Mouse (Mus musculus) hindbrain, embryonic 16.5 days (tissue): Measurements from ENCODE around the gene Twsg1. TPM values are rescaled to one million over a fixed set of nuclear protein-coding genes. Genes with fewer than 3 reads are reported as not detected.
"Not testable (repeated sequence)": the region's sequence is repeated elsewhere in the genome, so short reads cannot be mapped to it uniquely, and the experiment has no call there.

ENCODE experiments used
- ATAC-seq: fragments of 200-750 bp; cut with Nextera tagmentation; 2 replicates; pipeline ENCODE4 v1.8.0; 2017; ENCODE audit warnings: moderate TSS enrichment, moderate library complexity
- H3K27ac ChIP-seq: fragments of 300-500 bp; sonication (generic); 2 replicates; pipeline ENCODE4 v1.5.1; 2014; ENCODE audit warnings: low read depth, mild to moderate bottlenecking, control low read depth, low read length, moderate library complexity
- H3K27me3 ChIP-seq: fragments of 300-500 bp; sonication (generic); replicated peaks from 2 replicates; pipeline ENCODE4 v1.6.1; 2014; ENCODE audit warnings: low read length; ENCODE audit not compliant: control insufficient read depth, insufficient read depth
- H3K36me3 ChIP-seq: fragments of 300-500 bp; sonication (generic); 2 replicates; pipeline ENCODE4 v1.6.1; 2014; ENCODE audit warnings: mild to moderate bottlenecking, low read length, moderate library complexity, mixed read lengths; ENCODE audit not compliant: control insufficient read depth, insufficient read depth
- H3K4me1 ChIP-seq: fragments of 300-500 bp; sonication (generic); 2 replicates; pipeline ENCODE4 v1.6.1; 2014; ENCODE audit warnings: low read depth, low read length; ENCODE audit not compliant: control insufficient read depth, insufficient read depth
- H3K4me2 ChIP-seq: fragments of 300-500 bp; sonication (generic); 2 replicates; pipeline ENCODE4 v1.6.1; 2014; ENCODE audit warnings: mild to moderate bottlenecking, low read length, control low read depth, moderate library complexity
- H3K4me3 ChIP-seq: fragments of 300-500 bp; sonication (generic); 2 replicates; pipeline ENCODE4 v1.5.1; 2014; ENCODE audit warnings: mild to moderate bottlenecking, low read length, control low read depth, moderate library complexity
- H3K9ac ChIP-seq: fragments of 300-500 bp; sonication (generic); 2 replicates; pipeline ENCODE4 v1.6.1; 2014; ENCODE audit warnings: low read depth, mild to moderate bottlenecking, control low read depth, low read length, moderate library complexity
- H3K9me3 ChIP-seq: fragments of 300-500 bp; sonication (generic); 2 replicates; pipeline ENCODE4 v1.6.1; 2014; ENCODE audit warnings: mild to moderate bottlenecking, low read length, moderate library complexity; ENCODE audit not compliant: control insufficient read depth
- WGBS: fragments of 180-500 bp; shearing (Covaris S2); extraction: QIAGEN DNeasy Blood & Tissue Kit; methylation state at CpG from one replicate; pipeline ENCODE4 v1.1.7; 2014; 5-methylcytosine and 5-hydroxymethylcytosine counted together
- polyA plus RNA-seq: library from polyadenylated mRNA; unstranded; fragments of >200 nt; fragmentation: Nextera tagmentation; extraction: Ambion mirVana; gene quantifications from 2 replicates; pipeline ENCODE4 v1.2.1, GENCODE M21; 2015

Twsg1 gene
- polyA plus RNA-seq = 48.2 and 52.5 TPM in 2 replicates

- H3K27me3 ChIP-seq = no peaks in the 10 kb centered on the region
- H3K9ac ChIP-seq = peak within 1 kb of the TSS; percentile 98
- H3K9me3 ChIP-seq = no peaks in the 10 kb centered on the region
- under 1% methylated on average over 58 of the region's 87 CpGs for WGBS
- peak within 1 kb of the TSS; percentile 89 for H3K27ac ChIP-seq
- peak within 1 kb of the TSS; percentile 94 for H3K4me3 ChIP-seq
- H3K36me3 ChIP-seq = peaks cover 12% of the 10 kb centered on the region
- ATAC-seq = peak; percentile 96
- H3K4me1 ChIP-seq = peaks cover 8% of the 10 kb centered on the region
- peak within 1 kb of the TSS; percentile 74 for H3K4me2 ChIP-seq
Observed at GRCm38 (mm10) chr17:65950622-65951404, at the start of gene Twsg1. Twsg1 (minus strand) TSS chr17:65951226.

- Histone ChIP-seq H3K27me3 (no peaks in the 10 kb centered on the region), H3K4me2 (no peak overlapping the region), H3K36me3 (peaks cover 15% of the 10 kb centered on the region), H3K4me3 (no peak overlapping the region), H3K27ac (no peak overlapping the region), H3K4me1 (no peaks in the 10 kb centered on the region), H3K9ac (no peak overlapping the region), H3K9me3 (no peaks in the 10 kb centered on the region)
- WGBS = 89% methylated on average over 3 of the region's 3 CpGs
- ATAC-seq = no peak
Observed at GRCm38 (mm10) chr17:65988151-65988820, 37.3 kb upstream of the Twsg1 start.

GRCm38 (mm10) chr17:65976720-65977119 is 25.7 kb upstream of the Twsg1 start:
- ATAC-seq, H3K27ac ChIP-seq, H3K9me3 ChIP-seq, H3K27me3 ChIP-seq, H3K4me1 ChIP-seq, H3K4me3 ChIP-seq, H3K4me2 ChIP-seq, H3K9ac ChIP-seq: not testable (repeated sequence)
- H3K36me3 ChIP-seq = peaks cover 19% of the 10 kb centered on the region

- no peak for ATAC-seq
- H3K9me3 ChIP-seq = no peaks in the 10 kb centered on the region
- no peaks in the 10 kb centered on the region for H3K36me3 ChIP-seq
- no peak overlapping the region for H3K27ac ChIP-seq
- no peak overlapping the region for H3K9ac ChIP-seq
- no peak overlapping the region for H3K4me2 ChIP-seq
- 67% methylated on average over 11 of the region's 11 CpGs for WGBS
- no peak overlapping the region for H3K4me3 ChIP-seq
- no peaks in the 10 kb centered on the region for H3K27me3 ChIP-seq
- H3K4me1 ChIP-seq = no peaks in the 10 kb centered on the region
Observed at GRCm38 (mm10) chr17:65967751-65968150, 16.7 kb upstream of the Twsg1 start.

- ATAC-seq = no peak
Observed at GRCm38 (mm10) chr17:65962263-65962662, 11.2 kb upstream of the Twsg1 start.

GRCm38 (mm10) chr17:65961606-65962136 is 10.6 kb upstream of the Twsg1 start:
- Histone ChIP-seq H3K36me3 (no peaks in the 10 kb centered on the region), H3K27ac (no peak overlapping the region), H3K4me3 (no peak overlapping the region), H3K9ac (no peak overlapping the region), H3K4me2 (no peak overlapping the region), H3K9me3 (no peaks in the 10 kb centered on the region), H3K4me1 (no peaks in the 10 kb centered on the region), H3K27me3 (no peaks in the 10 kb centered on the region)
- WGBS = 92% methylated on average over 2 of the region's 2 CpGs
- no peak for ATAC-seq

More at GRCm38 (mm10) chr17:65962263-65962662, 11.2 kb upstream of the Twsg1 start:
- H3K4me2 ChIP-seq = no peak overlapping the region
- no peak overlapping the region for H3K4me3 ChIP-seq
- H3K36me3 ChIP-seq = no peaks in the 10 kb centered on the region
- 97% methylated on average over 2 of the region's 2 CpGs for WGBS
- H3K4me1 ChIP-seq = no peaks in the 10 kb centered on the region
- H3K27ac ChIP-seq = no peak overlapping the region
- H3K9ac ChIP-seq = no peak overlapping the region
- no peaks in the 10 kb centered on the region for H3K27me3 ChIP-seq
- H3K9me3 ChIP-seq = no peaks in the 10 kb centered on the region

GRCm38 (mm10) chr17:65959011-65959410 is 8.0 kb upstream of the Twsg1 start:
- no peak for ATAC-seq
- H3K4me2 ChIP-seq = no peak overlapping the region
- 63% methylated on average over 3 of the region's 3 CpGs for WGBS

GRCm38 (mm10) chr17:65958366-65958765 is 7.3 kb upstream of the Twsg1 start:
- Histone ChIP-seq H3K9ac (no peak overlapping the region), H3K4me2 (no peak overlapping the region), H3K36me3 (no peaks in the 10 kb centered on the region), H3K4me1 (no peaks in the 10 kb centered on the region), H3K4me3 (no peak overlapping the region), H3K9me3 (no peaks in the 10 kb centered on the region), H3K27me3 (no peaks in the 10 kb centered on the region), H3K27ac (no peak overlapping the region)
- no peak for ATAC-seq
- WGBS = 93% methylated on average over 1 of the region's 1 CpGs

More at GRCm38 (mm10) chr17:65959011-65959410, 8.0 kb upstream of the Twsg1 start:
- Histone ChIP-seq H3K36me3 (no peaks in the 10 kb centered on the region), H3K4me3 (no peak overlapping the region), H3K27me3 (no peaks in the 10 kb centered on the region), H3K4me1 (no peaks in the 10 kb centered on the region), H3K9me3 (no peaks in the 10 kb centered on the region), H3K27ac (no peak overlapping the region), H3K9ac (no peak overlapping the region)

GRCm38 (mm10) chr17:65957782-65958325 is 6.8 kb upstream of the Twsg1 start:
- Histone ChIP-seq H3K9ac (no peak overlapping the region), H3K4me2 (no peak overlapping the region), H3K27ac (no peak overlapping the region), H3K9me3 (no peaks in the 10 kb centered on the region), H3K36me3 (no peaks in the 10 kb centered on the region), H3K27me3 (no peaks in the 10 kb centered on the region), H3K4me1 (no peaks in the 10 kb centered on the region), H3K4me3 (no peak overlapping the region)
- no peak for ATAC-seq
- 81% methylated on average over 8 of the region's 8 CpGs for WGBS
